Mouse (Mus musculus) brain, embryonic 14.5 days (tissue): Measurements from ENCODE around the gene Fam57a.

Source experiments
- CTCF ChIP-seq: fragments of 200-500 bp; IDR thresholded peaks from 2 replicates; pipeline ENCODE4 v1.5.1; 2012; ENCODE audit warnings: inconsistent platforms, mild to moderate bottlenecking, moderate library complexity, borderline replicate concordance; ENCODE audit not compliant: insufficient read depth, insufficient read length; ENCODE audit errors: extremely low read depth
- POLR2A ChIP-seq: fragments of 200-500 bp; IDR thresholded peaks from 2 replicates; pipeline ENCODE4 v1.6.1; 2012; ENCODE audit warnings: mild to moderate bottlenecking, inconsistent platforms, borderline replicate concordance; ENCODE audit not compliant: poor library complexity, insufficient read depth, insufficient read length, severe bottlenecking; ENCODE audit errors: extremely low read depth

DNA sequence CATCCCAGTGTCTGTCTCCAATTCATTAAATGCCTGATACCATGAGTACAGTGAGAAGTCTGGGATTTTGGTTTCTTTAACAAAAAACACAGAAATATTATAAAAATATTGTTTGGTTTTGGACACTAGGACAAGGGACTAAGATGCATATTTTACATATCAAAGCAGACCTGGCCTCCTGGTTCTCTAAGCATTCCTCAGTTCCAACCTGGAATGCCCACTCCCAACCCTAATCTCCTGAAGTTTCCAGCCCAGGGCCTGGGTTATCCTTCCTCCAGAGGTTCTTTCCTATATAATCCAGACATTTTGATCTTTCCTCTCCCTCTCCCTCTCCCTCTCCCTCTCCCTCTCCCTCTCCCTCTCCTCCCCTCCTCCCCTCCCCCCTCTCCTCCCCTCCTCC is 45.6 kb downstream of the Fam57a start:
- TF ChIP-seq CTCF: no peak
- TF ChIP-seq POLR2A: no peak
